Mouse (Mus musculus): ENCODE results near the gene Mgmt. TPM values are rescaled to one million over a fixed set of nuclear protein-coding genes. Genes with fewer than 3 reads are reported as not detected.

The Mgmt gene
- polyA plus RNA-seq, 2 experiments = 1.3 to 3.4 TPM

- Histone ChIP-seq H3K4me3 (ENCODE audit: insufficient read depth in 1 of 2, low read depth in 2 of 2, low read length in 2 of 2) (no peak overlapping the region), H3K36me3 (replicated peaks; ENCODE audit: control insufficient read depth, insufficient read depth, low read depth) (no peaks in the 10 kb centered on the region), H3K27ac (no peak overlapping the region), H3K4me1 (replicated peaks; ENCODE audit: control insufficient read depth in 2 of 2, insufficient read depth in 2 of 2, low read length in 1 of 2) (no peaks in the 10 kb centered on the region), H3K4me2 (ENCODE audit: low read depth) (no peak overlapping the region), H3K9ac (replicated peaks) (no peak overlapping the region), H3K9me3 (ENCODE audit: control insufficient read depth, low read length) (no peaks in the 10 kb centered on the region), H3K27me3 (ENCODE audit: control insufficient read depth, insufficient read depth, low read length) (no peaks in the 10 kb centered on the region)
- WGBS (ENCODE audit: insufficient replicate concordance) = 60% methylated on average over 6 of the region's 6 CpGs
- TF ChIP-seq EP300 (IDR thresholded peaks at IDR 0.05; ENCODE audit: low read depth) (no peak), CTCF (IDR thresholded peaks at IDR 0.05; ENCODE audit: low read depth) (no peak)
- ATAC-seq (ENCODE audit: insufficient read depth) (no peak), DNase-seq (ENCODE audit: low read depth in 3 of 3, low spot score in 3 of 3) (no peak)
Observed at GRCm38 (mm10) chr7:137067758-137068157, 173.3 kb downstream of the Mgmt start.

DNA sequence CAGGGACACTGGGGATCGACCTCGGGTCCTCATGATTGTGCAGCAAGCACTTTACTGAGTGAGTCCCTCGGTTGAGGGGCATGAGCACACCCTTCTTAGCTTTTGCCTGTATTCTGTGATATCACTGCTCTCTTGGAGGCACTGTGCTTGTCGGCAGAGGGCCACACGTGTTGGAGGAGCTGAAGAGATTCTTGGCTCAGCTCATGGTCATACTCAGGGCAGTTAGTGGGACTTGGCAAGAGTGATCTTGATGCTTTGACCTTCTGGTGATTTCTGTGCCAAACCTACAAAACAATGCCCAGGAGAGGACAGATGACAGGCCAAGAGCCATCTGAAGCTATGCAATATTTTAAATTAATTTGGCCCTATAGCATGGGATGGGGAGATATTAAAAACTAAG is 174.4 kb downstream of the Mgmt start:
- H3K9ac ChIP-seq (replicated peaks) = no peak overlapping the region
- H3K9me3 ChIP-seq (ENCODE audit: control insufficient read depth, low read length) = no peaks in the 10 kb centered on the region
- no peak overlapping the region for H3K27ac ChIP-seq
- no peak for ATAC-seq (ENCODE audit: insufficient read depth)
- no peak overlapping the region for H3K4me3 ChIP-seq (ENCODE audit: insufficient read depth in 1 of 2, low read depth in 2 of 2, low read length in 2 of 2)
- no peak overlapping the region for H3K4me2 ChIP-seq (ENCODE audit: low read depth)
- no peaks in the 10 kb centered on the region for H3K4me1 ChIP-seq (replicated peaks; ENCODE audit: control insufficient read depth in 2 of 2, insufficient read depth in 2 of 2, low read length in 1 of 2)
- WGBS (ENCODE audit: insufficient replicate concordance) = 48% methylated on average over 5 of the region's 5 CpGs
- no peaks in the 10 kb centered on the region for H3K27me3 ChIP-seq (ENCODE audit: control insufficient read depth, insufficient read depth, low read length)
- TF ChIP-seq CTCF (IDR thresholded peaks at IDR 0.05; ENCODE audit: low read depth) (no peak), EP300 (IDR thresholded peaks at IDR 0.05; ENCODE audit: low read depth) (no peak)
- no peak for DNase-seq (ENCODE audit: low read depth in 3 of 3, low spot score in 3 of 3)
- no peaks in the 10 kb centered on the region for H3K36me3 ChIP-seq (replicated peaks; ENCODE audit: control insufficient read depth, insufficient read depth, low read depth)

DNA sequence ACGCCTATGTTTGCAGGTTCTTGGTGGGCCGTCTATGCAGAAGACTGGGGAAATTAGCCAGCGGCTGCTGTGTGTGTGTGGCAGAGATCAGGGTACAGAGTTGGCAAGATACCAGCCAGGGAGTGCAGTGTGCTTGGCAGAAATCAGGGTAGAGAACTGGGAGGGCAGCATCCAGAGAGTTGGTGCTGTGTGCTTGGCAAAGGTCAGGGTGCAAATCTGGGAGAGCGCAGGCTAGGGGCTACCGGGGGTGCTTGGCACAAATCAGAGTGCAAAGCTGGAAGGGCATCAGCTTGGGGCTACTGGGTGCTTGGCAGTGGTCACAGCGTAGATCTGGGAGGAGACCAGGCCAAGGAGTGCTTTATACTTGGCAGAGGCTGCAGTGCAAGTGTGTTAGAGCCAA is 175.4 kb downstream of the Mgmt start:
- 70% methylated on average over 6 of the region's 6 CpGs for WGBS (ENCODE audit: insufficient replicate concordance)
- no peak for DNase-seq (ENCODE audit: low read depth in 3 of 3, low spot score in 3 of 3)
- H3K4me2 ChIP-seq (ENCODE audit: low read depth) = no peak overlapping the region

GRCm38 (mm10) chr7:137071346-137071745 is 176.9 kb downstream of the Mgmt start:
- ATAC-seq (ENCODE audit: insufficient read depth) (no peak), DNase-seq (ENCODE audit: low read depth in 3 of 3, low spot score in 3 of 3) (no peak)
- no peak overlapping the region for H3K27ac ChIP-seq
- no peaks in the 10 kb centered on the region for H3K27me3 ChIP-seq (ENCODE audit: control insufficient read depth, insufficient read depth, low read length)
- H3K4me3 ChIP-seq (ENCODE audit: insufficient read depth in 1 of 2, low read depth in 2 of 2, low read length in 2 of 2) = no peak overlapping the region
- TF ChIP-seq EP300 (IDR thresholded peaks at IDR 0.05; ENCODE audit: low read depth) = no peak
- no peak for TF ChIP-seq CTCF (IDR thresholded peaks at IDR 0.05; ENCODE audit: low read depth)
- H3K9me3 ChIP-seq (ENCODE audit: control insufficient read depth, low read length) = no peaks in the 10 kb centered on the region
- no peak overlapping the region for H3K4me2 ChIP-seq (ENCODE audit: low read depth)
- H3K9ac ChIP-seq (replicated peaks) = no peak overlapping the region
- no peaks in the 10 kb centered on the region for H3K4me1 ChIP-seq (replicated peaks; ENCODE audit: control insufficient read depth in 2 of 2, insufficient read depth in 2 of 2, low read length in 1 of 2)
- 71% methylated on average over 6 of the region's 6 CpGs for WGBS (ENCODE audit: insufficient replicate concordance)
- no peaks in the 10 kb centered on the region for H3K36me3 ChIP-seq (replicated peaks; ENCODE audit: control insufficient read depth, insufficient read depth, low read depth)

More for the DNA sequence above, 175.4 kb downstream of the Mgmt start:
- Histone ChIP-seq H3K4me3 (ENCODE audit: insufficient read depth in 1 of 2, low read depth in 2 of 2, low read length in 2 of 2) (no peak overlapping the region), H3K36me3 (replicated peaks; ENCODE audit: control insufficient read depth, insufficient read depth, low read depth) (no peaks in the 10 kb centered on the region), H3K27ac (no peak overlapping the region), H3K27me3 (ENCODE audit: control insufficient read depth, insufficient read depth, low read length) (no peaks in the 10 kb centered on the region), H3K9ac (replicated peaks) (no peak overlapping the region), H3K9me3 (ENCODE audit: control insufficient read depth, low read length) (no peaks in the 10 kb centered on the region), H3K4me1 (replicated peaks; ENCODE audit: control insufficient read depth in 2 of 2, insufficient read depth in 2 of 2, low read length in 1 of 2) (no peaks in the 10 kb centered on the region)
- ATAC-seq (ENCODE audit: insufficient read depth) = no peak
- no peak for TF ChIP-seq EP300 (IDR thresholded peaks at IDR 0.05; ENCODE audit: low read depth)
- TF ChIP-seq CTCF (IDR thresholded peaks at IDR 0.05; ENCODE audit: low read depth) = no peak

DNA sequence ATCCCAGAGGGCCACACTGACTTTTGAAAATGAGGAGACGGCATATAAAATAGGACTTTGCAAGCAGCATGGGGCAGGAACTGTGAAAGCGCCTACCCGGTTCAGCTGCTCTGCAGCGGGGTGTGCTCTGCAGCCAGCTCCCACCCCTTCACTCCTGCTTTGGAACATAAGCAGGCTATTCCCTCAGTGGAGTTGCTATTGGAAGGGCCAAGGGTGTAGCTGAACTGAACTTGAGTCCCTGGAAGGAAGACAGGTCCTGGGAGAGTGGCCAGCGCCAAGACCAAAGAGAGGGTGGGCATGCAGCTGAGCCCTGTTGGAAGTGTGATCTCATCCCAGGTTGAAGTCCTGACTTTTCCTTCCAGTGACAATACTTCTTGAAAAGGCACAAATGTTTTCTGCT is 179.5 kb downstream of the Mgmt start:
- Histone ChIP-seq H3K27ac (no peak overlapping the region), H3K4me1 (replicated peaks; ENCODE audit: control insufficient read depth in 2 of 2, insufficient read depth in 2 of 2, low read length in 1 of 2) (no peaks in the 10 kb centered on the region), H3K27me3 (ENCODE audit: control insufficient read depth, insufficient read depth, low read length) (no peaks in the 10 kb centered on the region), H3K36me3 (replicated peaks; ENCODE audit: control insufficient read depth, insufficient read depth, low read depth) (no peaks in the 10 kb centered on the region), H3K4me3 (ENCODE audit: insufficient read depth in 1 of 2, low read depth in 2 of 2, low read length in 2 of 2) (no peak overlapping the region), H3K9ac (replicated peaks) (no peak overlapping the region), H3K9me3 (ENCODE audit: control insufficient read depth, low read length) (no peaks in the 10 kb centered on the region), H3K4me2 (ENCODE audit: low read depth) (no peak overlapping the region)
- TF ChIP-seq CTCF (IDR thresholded peaks at IDR 0.05; ENCODE audit: low read depth) = no peak
- no peak for TF ChIP-seq EP300 (IDR thresholded peaks at IDR 0.05; ENCODE audit: low read depth)
- ATAC-seq (ENCODE audit: insufficient read depth) (no peak), DNase-seq (ENCODE audit: low read depth in 3 of 3, low spot score in 3 of 3) (no peak)
- WGBS (ENCODE audit: insufficient replicate concordance) = 78% methylated on average over 5 of the region's 5 CpGs
